Mouse (Mus musculus) cerebellum, postnatal 10 days (tissue): Measurements from ENCODE around the gene 1700067K01Rik.

Experiments used
- DNase-seq, 2 experiments: peaks; one replicate each; pipeline ENCODE4 v3.0.0; 2021; ENCODE audit warnings: mixed read lengths in 2 of 2

Gene 1700067K01Rik

DNA sequence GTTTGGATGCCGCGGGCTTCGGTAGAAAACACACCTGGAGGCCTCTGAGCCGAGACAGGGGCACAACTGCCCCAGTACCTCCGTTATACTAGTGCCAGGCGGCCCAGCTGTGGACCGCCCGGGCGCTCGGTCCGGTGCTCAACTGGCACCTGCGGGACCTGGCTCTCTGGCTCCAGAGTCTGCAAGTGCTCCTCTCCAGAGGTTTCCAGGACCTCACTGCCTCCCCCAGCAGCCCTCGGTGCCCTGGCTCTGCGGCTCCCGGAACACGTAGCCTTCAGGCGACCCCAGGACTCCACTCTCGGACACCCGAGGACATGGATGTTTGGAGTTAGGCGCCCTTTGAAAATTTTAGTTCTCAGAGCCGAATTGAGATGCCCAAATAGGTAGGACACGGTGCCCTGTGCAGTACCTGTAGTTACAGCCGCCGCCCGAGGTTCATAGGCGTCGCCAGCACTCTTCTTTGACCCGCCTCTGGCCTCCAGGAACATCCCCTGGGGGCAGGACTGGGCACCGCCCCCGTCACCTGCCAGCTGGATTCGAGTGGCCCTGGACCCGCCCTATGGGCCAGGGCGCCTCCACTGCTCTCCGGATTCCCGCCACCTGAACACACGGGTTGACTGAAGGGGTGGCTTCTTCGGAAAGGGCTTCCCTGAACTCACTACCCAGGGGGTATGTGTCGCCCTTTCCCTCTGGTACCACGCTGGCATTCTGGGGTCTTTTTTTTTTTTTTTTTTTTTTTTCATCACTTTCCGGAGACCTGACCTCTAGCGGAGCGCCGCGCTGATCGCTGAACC, 10.6 kb downstream of the 1700067K01Rik start, which contains the start of gene 2210011C24Rik:
2210011C24Rik (minus strand) TSS at position 467 of the 794 bp plus-strand sequence.
- peak; percentile 30 to 36 for DNase-seq

DNA sequence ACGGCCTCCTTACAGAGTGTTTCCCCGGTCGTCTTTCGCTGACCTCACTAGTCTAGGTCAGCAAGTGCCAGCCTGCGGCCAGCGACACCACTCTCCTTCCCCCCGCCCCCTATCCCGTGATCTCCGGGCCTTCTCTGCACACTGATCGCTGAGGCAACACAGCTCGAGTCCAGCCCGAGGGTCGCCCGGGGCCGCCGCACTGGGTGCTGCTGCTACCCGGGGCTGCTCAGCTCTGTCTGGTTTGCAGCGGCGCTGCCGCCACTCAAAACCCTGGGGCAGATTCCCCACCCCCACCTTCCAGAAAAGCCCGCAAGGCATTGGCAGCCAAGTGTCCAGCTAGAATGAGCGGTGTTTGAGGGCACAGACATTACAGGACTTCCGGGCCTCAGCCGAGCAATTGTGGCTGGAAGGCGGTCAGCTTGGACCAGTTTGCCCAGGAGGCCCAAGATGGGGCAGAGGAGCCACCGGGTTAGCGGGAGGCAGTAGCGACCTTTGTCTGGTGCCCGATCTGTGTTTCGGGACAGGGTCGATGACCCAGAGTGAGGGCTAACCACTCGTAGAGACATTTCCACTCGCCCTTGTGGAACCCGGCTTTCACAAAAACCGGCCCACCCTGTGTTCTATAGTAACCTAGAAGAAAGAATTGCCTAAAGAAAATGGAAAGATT, 11.3 kb downstream of the 1700067K01Rik start:
- peak; percentile 34 for DNase-seq

DNA sequence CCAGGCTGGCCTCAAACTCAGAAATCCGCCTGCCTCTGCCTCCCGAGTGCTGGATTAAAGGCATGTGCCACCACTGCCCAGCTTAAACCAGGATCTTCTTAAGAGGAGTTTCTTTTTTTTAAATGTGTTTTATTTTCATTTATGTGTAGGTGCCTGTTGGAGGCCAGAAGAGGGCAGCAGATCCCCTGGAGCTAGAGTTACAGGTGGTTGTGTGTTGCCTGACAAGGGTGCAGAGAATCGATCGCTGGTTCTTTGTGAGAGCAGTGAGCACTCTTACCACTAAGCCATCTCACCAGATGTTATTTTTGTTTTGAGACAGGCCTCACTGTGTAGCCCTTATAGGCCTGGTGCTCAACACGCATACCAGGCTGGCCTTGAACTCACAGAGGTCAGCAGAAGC, 14.5 kb downstream of the 1700067K01Rik start:
- DNase-seq = no peak

DNA sequence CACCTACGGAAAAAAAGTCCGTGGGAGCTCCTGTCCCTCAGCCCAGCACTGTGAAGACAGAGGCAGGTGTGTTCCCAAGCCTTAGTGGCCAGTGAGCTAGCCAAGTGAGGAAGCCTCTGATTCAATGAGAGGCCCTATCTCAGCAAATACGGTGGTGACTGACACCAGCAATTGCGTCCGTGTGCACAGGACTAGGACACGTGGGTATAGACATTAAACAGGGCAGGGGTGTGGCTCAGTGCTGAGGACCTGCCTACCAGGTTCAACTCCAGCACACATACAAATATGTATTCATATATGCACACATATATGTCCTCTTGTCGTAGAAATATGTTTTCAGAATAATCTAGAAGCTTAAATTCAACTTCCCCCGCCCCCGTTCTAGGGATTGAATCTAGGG, 18.4 kb downstream of the 1700067K01Rik start:
- DNase-seq = no peak

DNA sequence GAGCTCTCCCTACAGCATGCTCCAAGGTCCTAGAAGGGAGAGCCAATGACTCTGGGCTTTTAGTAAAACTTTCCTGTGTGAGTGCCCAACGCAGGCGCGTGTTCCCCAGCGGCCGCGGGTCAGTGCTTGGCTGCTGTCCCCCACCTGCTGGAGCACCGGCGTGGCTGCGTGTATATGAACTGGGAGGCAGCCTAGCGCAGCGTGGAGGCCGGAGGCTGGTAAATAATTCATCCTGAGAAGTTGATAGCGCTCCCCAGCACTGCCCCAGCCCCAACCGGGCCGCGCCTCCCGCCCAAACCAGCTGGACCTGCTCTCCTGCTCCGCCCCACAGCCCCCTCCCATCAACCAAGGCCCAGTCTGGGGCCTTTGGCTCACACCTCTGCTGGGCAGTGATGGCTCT, 19.8 kb downstream of the 1700067K01Rik start, which contains the start of gene Palm3:
Palm3 (plus strand) TSS at position 376 of the 400 bp plus-strand sequence.
- DNase-seq = no peak

DNA sequence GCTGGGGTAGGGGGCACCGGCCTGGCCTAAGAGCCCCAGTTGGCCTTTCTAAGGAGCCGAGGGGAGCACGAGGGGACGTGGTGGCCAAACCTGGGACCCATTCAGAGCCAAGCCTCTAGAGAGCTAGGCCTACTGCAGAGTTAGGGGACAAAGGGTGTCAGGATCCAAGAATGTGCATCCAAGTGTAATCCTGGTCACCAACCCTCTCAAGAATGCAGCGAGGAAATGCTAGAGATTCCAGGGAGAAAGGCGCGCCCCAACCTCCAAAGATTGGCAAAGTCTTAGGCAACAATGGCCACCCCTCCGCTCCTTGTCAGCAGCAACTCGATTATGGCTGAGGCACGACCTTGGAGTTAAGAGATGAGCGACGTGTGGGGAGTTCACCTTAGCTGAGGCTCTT, 20.3 kb downstream of the 1700067K01Rik start:
- no peak for DNase-seq

DNA sequence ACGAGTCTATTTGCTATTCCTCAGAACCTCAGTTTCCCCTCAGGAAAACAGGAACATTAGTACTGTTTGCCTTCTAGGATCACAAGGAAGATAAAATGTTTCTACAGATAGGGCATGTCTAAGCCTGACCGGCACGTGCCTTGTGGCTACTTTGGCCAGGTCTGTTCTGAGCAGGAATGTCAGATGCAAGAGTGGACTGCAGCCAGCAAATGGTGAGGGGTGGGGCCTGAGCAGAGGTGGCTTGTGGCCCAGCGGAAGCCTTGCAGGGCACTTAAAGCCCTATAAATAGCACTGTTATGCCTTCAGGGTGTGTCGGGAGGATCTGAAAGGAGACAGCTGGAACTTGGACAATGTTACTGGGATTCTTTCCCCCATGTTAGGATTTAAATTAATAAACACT, 21.8 kb downstream of the 1700067K01Rik start:
- peak; percentile 40 to 48 for DNase-seq

DNA sequence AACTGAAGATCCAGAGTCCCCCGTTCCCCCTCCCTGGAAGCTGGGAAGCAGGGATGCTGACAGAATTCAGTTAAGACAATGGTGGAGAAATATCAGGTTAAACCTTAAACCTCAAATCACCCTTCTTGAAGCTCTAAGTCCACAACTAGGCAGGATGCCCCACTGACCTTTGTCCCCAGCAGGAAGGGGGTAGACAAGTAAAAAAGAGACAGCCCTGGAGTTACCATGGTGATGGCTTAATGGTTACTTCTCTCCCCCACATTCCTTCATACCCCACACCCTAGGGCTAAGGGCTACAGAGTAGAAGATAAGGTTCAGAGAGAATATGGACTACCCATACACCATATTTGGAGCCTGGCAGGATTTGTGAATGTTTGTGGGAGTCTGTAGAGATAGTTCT, 22.3 kb downstream of the 1700067K01Rik start:
- no peak for DNase-seq

DNA sequence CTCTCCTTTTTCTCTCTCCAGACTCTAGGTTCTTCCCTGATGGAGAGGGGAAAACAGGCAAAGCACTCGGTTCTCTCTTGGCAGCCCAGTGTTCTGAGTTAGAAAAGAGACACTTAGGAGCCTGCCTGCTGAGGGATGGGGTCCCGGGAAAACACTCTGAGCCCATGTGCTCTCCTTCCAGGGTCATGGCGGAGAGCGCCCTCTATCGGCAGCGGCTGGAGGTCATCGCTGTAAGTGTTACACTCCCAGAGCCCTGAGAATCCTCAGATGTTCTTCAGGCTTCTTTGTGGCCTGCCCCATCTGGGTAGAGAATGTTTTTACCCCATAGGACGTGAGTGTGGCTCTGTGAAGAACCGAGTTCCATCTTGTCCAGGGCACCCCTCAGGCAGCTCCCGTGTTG, 22.9 kb downstream of the 1700067K01Rik start:
- DNase-seq = peak; percentile 72 to 76

DNA sequence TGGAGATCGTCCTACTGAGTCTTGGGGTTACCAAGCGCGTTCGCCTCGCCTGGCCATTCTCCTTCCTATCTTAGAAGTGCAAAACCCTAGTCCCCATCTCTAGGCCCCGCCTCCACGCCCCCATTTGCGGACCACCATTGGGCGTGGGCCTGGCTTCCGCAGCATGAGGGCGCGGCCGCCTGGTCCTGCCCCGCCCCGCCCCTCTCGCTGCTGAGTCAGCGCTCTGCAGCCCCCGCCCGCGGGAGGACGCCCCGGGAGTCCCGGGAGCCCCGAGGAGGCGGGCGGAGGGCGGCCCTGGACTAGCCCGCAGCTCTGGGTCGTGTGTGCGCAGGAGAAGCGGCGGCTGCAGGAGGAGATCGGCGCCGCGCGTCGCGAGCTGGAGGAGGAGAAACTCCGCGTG, 24.6 kb downstream of the 1700067K01Rik start:
- DNase-seq = peak; percentile 60 to 74

DNA sequence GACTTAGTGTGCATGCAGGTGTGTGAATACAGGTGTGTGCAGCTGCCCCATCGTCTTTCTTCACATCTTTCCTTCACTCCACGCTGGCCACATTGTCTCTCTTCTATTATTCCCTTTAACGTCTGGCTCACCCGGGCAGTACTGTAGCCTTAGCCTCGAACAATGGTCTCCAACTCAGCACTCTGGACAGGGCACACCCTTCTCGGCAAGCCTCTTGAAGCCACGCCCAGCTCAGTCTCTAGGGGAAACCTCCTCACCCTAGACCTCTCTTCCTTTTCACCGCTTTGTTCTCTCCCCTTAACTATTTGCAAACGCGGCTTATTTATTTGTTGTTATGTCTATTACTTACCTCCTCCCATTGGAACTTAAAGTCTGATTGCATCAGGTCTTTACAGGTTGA, 26.1 kb downstream of the 1700067K01Rik start:
- no peak for DNase-seq

DNA sequence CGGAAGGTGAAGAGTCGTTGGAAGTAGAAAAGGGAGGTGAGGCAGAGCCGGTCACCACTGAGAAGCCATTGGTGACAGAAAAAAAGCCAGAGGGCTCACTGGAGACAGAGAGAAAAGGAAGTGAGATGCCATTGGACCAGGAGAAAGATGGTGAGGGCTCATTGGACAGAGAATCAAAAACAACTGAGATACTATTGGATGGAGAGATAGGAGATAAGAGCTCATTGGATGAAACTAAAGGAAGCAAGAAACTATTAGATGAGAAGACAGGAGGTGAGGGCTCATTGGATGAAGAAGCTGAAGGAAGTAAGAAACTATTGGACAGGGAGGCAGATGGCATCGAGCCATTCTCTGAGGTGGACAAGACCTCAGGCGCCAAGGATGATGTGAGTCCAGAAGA, 28.0 kb downstream of the 1700067K01Rik start:
- DNase-seq = peak in 1 of 2 experiments; percentile 22

DNA sequence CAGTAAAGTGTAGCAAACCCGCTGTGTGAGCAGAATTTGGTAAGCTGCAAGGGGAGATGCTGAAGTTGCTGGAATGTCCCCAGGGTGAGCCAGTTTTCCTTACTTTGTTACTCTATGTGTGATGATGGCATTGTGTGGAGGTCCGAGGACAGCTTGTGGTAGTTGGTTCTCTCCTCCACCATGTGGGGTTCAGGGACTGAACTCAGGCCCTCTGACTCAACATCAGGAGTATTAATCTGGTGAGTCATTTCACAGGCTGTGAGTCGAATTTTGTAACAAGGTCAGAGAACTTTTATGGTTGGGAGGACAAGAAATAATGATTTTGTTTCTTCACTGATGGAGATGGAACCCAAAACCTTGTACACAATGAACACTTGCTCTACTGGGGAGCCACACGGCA, 31.5 kb downstream of the 1700067K01Rik start:
- DNase-seq = no peak

DNA sequence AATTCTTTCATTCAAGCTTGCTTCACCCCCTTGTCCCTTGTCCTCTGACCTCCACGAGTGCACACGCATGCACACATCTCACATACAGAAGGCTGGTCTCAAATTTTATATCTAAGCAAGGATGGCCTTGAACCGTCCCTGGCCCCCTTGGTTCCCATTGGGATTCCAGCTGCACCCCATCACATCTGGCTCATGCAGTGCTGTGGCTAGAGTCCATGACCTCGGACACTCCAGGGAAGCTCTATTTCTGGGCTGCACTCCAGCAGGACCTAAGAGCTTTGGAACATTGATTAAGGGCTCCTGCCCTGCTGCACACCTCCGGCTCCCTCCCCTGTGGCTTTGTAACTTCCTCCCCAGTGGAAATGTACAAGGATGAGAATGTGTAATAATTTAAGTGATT, 36.7 kb downstream of the 1700067K01Rik start:
- DNase-seq = no peak

DNA sequence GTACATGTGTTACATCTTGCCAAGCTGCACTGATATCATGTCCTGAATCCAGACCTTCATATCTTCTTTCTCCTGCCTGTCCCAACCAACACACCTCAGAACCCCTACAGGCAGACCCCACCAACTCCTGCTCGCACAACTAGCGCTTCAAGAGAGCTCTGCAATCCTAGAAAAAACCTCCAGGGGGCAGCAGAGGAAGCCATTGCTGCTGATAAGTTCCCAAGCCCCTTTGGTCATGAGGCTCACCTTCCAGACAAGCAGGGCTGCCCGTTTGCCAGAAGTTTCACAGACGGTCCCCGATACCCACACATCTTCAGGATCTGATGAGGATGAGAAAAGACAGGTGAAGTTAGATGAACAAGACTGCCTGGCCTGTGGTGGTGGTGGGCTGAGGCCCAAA, 37.7 kb downstream of the 1700067K01Rik start:
- peak; percentile 89 to 93 for DNase-seq

DNA sequence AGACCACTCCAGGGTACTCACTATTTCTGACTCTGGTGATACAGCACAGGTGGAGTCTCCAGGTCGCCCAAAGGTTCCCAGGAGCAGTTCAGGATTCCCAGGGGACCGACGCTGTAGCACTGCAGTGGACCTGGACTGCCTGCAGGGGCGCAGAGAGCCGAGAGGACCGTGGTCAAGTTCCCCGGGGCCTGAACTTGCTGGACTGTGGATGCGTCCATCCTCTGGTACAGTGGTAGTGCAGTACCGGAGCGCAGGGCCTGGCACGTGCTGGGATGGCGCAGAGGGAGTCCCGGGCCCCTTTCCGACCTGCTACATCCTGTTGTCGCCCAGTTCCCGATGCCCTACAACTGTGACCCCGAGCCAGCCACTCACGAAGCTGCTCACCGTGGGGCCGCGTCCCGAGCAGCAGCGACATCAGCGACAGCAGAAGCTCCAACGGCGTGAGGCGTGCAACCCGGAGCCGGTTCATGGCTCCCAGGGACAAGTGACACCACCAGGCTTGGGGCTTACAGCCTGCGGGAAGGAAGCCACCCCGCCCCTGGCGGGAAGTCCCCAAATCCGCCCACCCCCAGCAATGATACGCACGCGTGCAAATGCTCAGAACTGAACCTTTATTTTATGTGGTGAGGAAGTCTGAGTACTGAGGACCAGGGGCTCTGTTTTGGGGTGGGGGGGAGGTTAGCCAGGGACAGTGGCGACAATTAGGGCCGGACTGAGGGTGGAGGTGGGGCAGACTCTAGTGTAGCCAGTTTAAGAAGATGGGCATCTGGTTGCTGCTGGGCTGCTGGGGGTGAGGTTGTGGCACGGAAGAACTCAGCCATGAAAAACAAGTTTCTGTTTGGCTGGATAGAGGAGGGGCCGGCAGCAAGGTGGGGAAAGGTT, 41.0 kb downstream of the 1700067K01Rik start, which contains the start of gene Il27ra:
Il27ra (minus strand) TSS at position 524 of the 882 bp plus-strand sequence.
- DNase-seq = peak; percentile 67 to 68

DNA sequence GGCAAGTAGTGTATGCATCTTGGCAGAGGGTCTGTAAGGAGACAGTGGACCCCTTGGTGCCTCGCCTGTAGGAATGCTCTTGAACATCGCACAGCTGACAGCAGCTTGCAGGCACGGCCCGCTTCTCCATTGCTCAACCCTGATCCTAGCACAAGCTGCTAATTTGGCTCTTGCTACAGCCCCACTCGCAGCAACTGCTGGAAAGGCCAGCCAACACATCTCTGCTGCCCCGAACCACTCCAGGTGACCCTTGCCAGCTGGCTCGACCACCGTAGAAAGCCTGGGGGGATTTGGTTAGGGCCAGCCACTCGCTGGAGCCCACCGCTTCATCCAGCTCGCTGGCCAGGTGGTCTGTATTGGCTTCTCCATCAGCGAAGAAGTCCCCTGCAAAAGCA, 41.6 kb downstream of the 1700067K01Rik start:
- DNase-seq = peak; percentile 84 to 89

DNA sequence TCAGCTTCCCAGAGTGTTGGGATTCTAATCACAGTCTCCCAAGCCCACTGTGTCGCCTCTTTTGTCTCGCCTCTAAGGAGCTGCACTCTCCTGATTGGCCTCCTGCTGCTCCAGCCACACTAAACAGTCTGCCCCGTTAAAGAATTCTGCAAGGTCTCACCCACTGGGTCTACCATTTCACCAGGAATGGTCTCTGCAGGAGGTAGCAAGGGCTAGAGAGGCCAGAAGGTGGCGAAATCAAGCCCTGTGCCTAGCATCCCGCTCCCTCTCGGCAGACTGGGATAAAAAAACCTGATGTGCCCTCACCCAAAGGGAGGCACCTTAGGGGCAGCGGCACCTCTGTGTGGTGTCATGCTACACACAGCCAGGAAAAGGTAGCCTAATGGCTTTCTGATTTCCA, 42.8 kb downstream of the 1700067K01Rik start:
- peak in 1 of 2 experiments; percentile 21 for DNase-seq

DNA sequence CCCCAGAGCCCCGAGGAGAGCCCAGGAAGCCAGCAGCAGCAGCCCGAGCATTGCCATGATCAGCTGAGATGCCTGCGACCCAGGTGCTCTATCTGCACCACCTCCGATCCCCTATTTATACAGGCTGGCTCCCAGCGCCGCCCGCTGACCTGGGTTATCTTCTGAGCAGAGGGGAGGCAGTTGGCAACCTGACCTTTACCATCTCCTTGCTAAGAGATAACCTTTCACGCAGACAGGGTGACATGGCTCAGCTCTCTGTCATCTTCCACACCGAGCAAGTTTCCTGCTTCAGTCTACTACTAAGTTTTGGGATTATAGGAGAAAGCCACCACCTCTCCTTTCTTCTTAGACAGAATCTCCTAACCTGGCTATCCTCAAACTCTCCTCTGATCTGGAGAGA, 43.6 kb downstream of the 1700067K01Rik start, which contains the start of gene Rln3:
Rln3 (minus strand) TSS at position 101 of the 400 bp plus-strand sequence.
- DNase-seq = no peak

DNA sequence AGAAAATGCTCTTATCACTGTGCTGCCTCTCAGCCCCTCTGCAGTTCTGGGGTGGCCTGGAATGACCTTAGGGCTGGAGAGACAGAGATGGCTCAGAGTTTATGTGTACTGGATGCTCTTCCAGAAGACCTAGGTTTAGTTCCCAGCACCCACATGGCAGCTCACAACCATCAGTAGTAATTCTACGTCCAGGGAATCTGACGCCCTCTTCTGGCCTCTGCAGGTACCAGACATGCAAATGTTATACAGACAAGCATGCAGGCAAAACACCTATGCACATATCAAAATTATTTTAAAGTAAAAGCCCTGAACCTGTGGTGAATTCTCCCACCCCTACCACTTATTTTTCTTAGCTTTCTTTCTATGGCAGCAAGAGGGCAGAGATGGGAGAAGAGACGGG, 45.2 kb downstream of the 1700067K01Rik start:
- DNase-seq = no peak

DNA sequence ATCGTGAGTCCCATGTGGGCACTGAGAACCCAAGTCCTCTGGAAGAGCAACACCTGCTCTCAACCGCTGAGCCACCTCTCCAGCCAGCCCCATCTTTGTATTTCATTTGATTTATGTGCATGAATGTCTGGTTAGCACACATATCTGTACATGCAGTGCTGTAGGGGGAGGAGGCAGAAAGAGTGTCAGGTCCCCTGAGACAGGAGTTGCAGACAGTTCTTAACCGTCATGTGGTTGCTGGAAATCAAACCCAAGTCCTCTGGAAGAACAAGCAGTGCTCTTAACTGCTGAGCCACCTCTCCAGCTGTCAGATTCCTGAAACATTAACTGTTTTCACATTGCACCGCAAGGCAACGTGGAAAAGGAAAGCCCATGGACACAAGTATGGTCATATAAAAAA, 46.9 kb downstream of the 1700067K01Rik start:
- no peak for DNase-seq

DNA sequence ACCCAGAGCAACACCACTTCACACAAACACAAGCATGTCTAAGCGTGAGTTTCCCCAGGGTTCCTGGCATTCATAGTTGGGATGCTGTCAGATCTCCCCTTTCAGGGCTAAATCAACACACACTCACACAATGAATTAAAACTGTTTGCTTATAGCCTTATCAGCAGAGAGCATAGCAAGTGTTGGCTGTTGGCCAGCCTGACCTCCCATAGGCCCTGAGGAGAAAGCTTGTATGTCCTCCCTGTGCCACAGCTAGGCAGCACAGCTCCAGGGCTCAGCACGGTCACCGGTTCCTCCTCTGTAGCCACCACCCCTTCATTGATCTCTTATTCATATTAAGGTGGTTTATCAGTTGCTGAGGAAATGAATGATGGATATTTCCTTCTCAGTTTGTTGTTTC, 51.4 kb downstream of the 1700067K01Rik start:
- DNase-seq = no peak

DNA sequence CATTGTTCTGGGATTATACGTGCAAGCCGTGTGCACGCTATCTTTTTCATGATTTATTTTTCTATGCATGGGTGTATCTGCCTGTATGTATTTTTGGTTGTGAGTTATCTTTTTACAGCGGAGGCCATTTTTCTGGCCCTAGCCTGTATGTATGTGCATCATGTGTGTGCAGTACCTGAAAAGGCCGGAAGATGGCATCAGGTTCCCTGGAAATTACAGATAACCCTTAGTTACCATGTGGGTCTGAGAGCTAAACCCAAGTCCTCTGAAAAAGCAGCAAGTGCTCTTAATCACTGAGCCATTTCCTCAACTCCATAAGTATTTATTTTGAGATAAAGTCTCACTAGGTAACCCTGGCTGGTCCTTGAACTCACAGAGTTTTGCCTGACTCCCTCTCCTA, 51.9 kb downstream of the 1700067K01Rik start:
- no peak for DNase-seq
